Mouse (Mus musculus) forebrain, embryonic 14.5 days (tissue): Measurements from ENCODE around the gene Hrk. TPM values are rescaled to one million over a fixed set of nuclear protein-coding genes. Genes with fewer than 3 reads are reported as not detected.

Source experiments
- ATAC-seq: fragments of 200-750 bp; cut with Nextera tagmentation; 2 replicates; pipeline ENCODE4 v1.8.0; 2017; ENCODE audit warnings: mild to moderate bottlenecking, moderate library complexity
- DNase-seq: peaks from one replicate; pipeline ENCODE4 v3.0.0-alpha.2; 2015; ENCODE audit warnings: low spot score
- H3K27ac ChIP-seq: fragments of 300-500 bp; sonication (generic); 2 replicates; pipeline ENCODE4 v1.5.1; 2014; ENCODE audit warnings: low read depth, mild to moderate bottlenecking, control low read depth, low read length, moderate library complexity
- H3K27me3 ChIP-seq: fragments of 300-500 bp; sonication (generic); replicated peaks from 2 replicates; pipeline ENCODE4 v1.6.1; 2014; ENCODE audit warnings: low read length, control low read depth, mixed read lengths; ENCODE audit not compliant: control insufficient read depth, insufficient read depth
- H3K36me3 ChIP-seq: fragments of 300-500 bp; sonication (generic); 2 replicates; pipeline ENCODE4 v1.6.1; 2014; ENCODE audit warnings: low read length, control low read depth; ENCODE audit not compliant: control insufficient read depth, insufficient read depth
- H3K4me1 ChIP-seq: fragments of 300-500 bp; sonication (generic); 2 replicates; pipeline ENCODE4 v1.6.1; 2014; ENCODE audit warnings: antibody characterized with exemption, low read length, control low read depth; ENCODE audit not compliant: control insufficient read depth, insufficient read depth
- H3K4me2 ChIP-seq: fragments of 300-500 bp; sonication (generic); 2 replicates; pipeline ENCODE4 v1.6.1; 2014; ENCODE audit warnings: mild to moderate bottlenecking, control low read depth, low read length
- H3K4me3 ChIP-seq: fragments of 300-500 bp; sonication (generic); 2 replicates; pipeline ENCODE4 v1.5.1; 2014; ENCODE audit warnings: low read depth, low read length, control low read depth
- H3K9ac ChIP-seq: fragments of 300-500 bp; sonication (generic); 2 replicates; pipeline ENCODE4 v1.6.1; 2014; ENCODE audit warnings: mild to moderate bottlenecking, low read length, control low read depth, moderate library complexity
- H3K9me3 ChIP-seq: fragments of 300-500 bp; sonication (generic); replicated peaks from 2 replicates; pipeline ENCODE4 v1.6.1; 2016; ENCODE audit warnings: low read length, control low read depth, mixed read lengths; ENCODE audit not compliant: control insufficient read depth
- WGBS: fragments of 180-500 bp; shearing (Covaris S2); extraction: QIAGEN DNeasy Blood & Tissue Kit; methylation state at CpG from one replicate; pipeline ENCODE4 v1.1.7; 2014; 5-methylcytosine and 5-hydroxymethylcytosine counted together
- polyA plus RNA-seq: library from polyadenylated mRNA; unstranded; fragments of >200 nt; fragmentation: Nextera tagmentation; extraction: Ambion mirVana; gene quantifications from 2 replicates; pipeline ENCODE4 v1.2.1, GENCODE M21; 2014

The Hrk gene
- polyA plus RNA-seq, 1 experiment from 2014 or later: 1.1 TPM

GRCm38 (mm10) chr5:118217410-118217809, 53.0 kb downstream of the Hrk start:
- 81% methylated on average over 6 of the region's 6 CpGs for WGBS
- H3K4me3 ChIP-seq: no peak overlapping the region
- H3K36me3 ChIP-seq: 0 out of 2 replicates have a peak, but pooled peaks cover 21% of the 10 kb centered on the region
- H3K9ac ChIP-seq: no peak overlapping the region
- no peak for DNase-seq
- no peaks in the 10 kb centered on the region for H3K27me3 ChIP-seq
- H3K4me1 ChIP-seq: peaks cover 8% of the 10 kb centered on the region; the same call in 1 of the 2 replicates
- ATAC-seq: no peak
- H3K9me3 ChIP-seq: no peaks in the 10 kb centered on the region
- no peak overlapping the region for H3K27ac ChIP-seq
- no peak overlapping the region for H3K4me2 ChIP-seq

DNA sequence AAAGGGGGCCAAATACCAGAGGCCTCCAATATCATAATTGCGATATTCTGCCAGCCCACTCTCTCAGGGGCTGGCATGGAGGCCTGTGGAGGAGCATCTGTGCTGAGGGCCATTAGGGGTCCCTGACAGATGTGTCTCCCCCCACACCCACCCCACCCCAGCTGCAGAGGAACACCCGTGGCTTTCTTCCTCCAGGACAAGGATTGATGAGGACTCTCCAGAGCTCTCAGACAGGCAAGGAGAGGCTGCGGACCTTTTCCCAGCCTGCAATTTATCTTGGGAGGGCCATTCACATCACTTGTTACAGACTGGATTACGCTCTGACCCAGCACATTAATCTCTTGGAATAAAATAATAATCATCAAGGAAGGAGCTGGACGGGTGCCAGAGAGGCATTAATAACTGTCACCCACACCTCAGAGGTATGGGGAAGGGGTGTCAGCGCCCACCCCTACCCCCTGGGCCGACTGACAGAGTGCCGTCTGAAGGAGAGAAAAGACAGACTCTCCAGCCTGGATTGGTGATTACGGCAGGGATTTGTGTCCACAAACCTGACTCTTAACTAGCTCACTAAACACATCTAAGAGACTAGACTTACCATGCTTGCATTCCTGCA, 58.8 kb downstream of the Hrk start:
- H3K9me3 ChIP-seq: no peaks in the 10 kb centered on the region
- DNase-seq: no peak
- H3K4me1 ChIP-seq: no peaks in the 10 kb centered on the region
- peaks cover 49% of the 10 kb centered on the region for H3K36me3 ChIP-seq
- ATAC-seq: no peak
- H3K4me3 ChIP-seq: no peak overlapping the region
- no peaks in the 10 kb centered on the region for H3K27me3 ChIP-seq
- WGBS: 79% methylated on average over 9 of the region's 9 CpGs
- no peak overlapping the region for H3K27ac ChIP-seq
- no peak overlapping the region for H3K9ac ChIP-seq
- H3K4me2 ChIP-seq: no peak overlapping the region

DNA sequence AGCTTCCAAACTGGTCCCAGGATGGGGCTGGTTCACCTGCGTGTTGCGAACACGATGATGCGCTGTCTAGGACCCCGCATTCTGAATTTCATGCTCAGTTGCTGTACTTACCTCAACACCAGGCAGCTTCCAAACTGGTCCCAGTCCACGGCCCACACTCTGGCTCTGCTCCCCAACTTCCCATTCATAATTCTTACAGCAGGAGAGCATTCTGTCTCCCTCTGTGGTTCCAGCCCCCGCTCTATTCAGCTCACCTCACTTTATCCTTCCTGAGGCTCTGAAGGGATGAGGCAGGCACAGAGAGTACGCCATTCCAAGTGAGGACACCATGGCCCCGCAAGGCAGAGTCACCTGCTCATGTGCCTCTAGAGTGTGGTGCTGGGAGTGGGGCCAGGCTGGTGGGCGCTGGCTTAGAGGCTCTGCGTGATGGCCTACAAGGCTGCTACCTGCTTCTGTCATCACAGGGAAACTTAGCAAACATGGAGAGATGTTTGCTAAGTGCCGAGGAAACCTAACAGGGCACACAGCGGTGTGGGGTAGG, 65.7 kb downstream of the Hrk start:
- H3K4me1 ChIP-seq: no peaks in the 10 kb centered on the region
- ATAC-seq (no peak), DNase-seq (no peak)
- no peak overlapping the region for H3K4me2 ChIP-seq
- H3K9ac ChIP-seq: no peak overlapping the region
- no peak overlapping the region for H3K27ac ChIP-seq
- 93% methylated on average over 13 of the region's 13 CpGs for WGBS
- no peak overlapping the region for H3K4me3 ChIP-seq
- H3K27me3 ChIP-seq: no peaks in the 10 kb centered on the region
- H3K36me3 ChIP-seq: peaks cover 72% of the 10 kb centered on the region
- H3K9me3 ChIP-seq: no peaks in the 10 kb centered on the region

DNA sequence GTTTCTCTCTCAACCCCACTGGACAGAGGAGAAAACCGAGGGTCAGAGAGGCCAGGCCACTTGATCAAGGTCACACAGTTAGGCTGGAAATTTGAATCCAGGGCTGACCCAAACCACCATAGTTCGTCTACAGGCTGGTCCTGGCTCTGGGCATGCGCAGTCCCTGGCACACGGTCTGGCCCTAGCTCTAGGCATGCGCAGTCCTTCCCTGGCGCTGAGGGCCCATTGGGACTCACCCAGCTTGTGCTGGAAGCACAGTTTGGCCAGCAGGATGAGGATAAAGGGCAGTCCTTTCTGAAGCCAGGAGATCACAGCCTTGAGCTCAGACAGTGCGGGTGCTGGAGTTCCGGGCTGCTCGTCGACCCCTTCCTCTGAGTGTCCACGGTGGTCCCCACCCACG, 72.4 kb downstream of the Hrk start:
- Histone ChIP-seq H3K9ac (no peak overlapping the region), H3K27me3 (no peaks in the 10 kb centered on the region), H3K9me3 (no peaks in the 10 kb centered on the region), H3K27ac (no peak overlapping the region), H3K4me2 (no peak overlapping the region), H3K36me3 (peaks cover 61% of the 10 kb centered on the region), H3K4me3 (no peak overlapping the region), H3K4me1 (no peaks in the 10 kb centered on the region)
- ATAC-seq (no peak), DNase-seq (no peak)
- WGBS: 85% methylated on average over 12 of the region's 12 CpGs

Other genes starting within 250 kb of the Hrk start
- 109 and 147 TPM in 2 replicates for gene Fbxo21, start 187.9 kb upstream of the Hrk start, polyA plus RNA-seq
- gene Tesc, start 136.9 kb upstream of the Hrk start, polyA plus RNA-seq: 8.0 and 10.0 TPM in 2 replicates
- 17.1 and 19.5 TPM in 2 replicates for gene Fbxw8, start 9.2 kb upstream of the Hrk start, polyA plus RNA-seq
- 10.7 and 11.3 TPM in 2 replicates for gene Rnft2, start 80.5 kb downstream of the Hrk start, polyA plus RNA-seq
- 14.6 and 17.1 TPM in 2 replicates for gene 2410131K14Rik, start 80.6 kb downstream of the Hrk start, polyA plus RNA-seq